Mouse (Mus musculus): Measurements from ENCODE around the gene Cybrd1. TPM values are rescaled to one million over a fixed set of nuclear protein-coding genes. Genes with fewer than 3 reads are reported as not detected.

Cybrd1 gene
- polyA plus RNA-seq, 1 experiment = 3.1 TPM

GRCm38 (mm10) chr2:71105469-71106215, 12.1 kb upstream of the Cybrd1 start:
- H3K27me3 ChIP-seq (ENCODE audit: control insufficient read depth, insufficient read depth, low read length) = no peaks in the 10 kb centered on the region
- no peaks in the 10 kb centered on the region for H3K36me3 ChIP-seq (ENCODE audit: control insufficient read depth, insufficient read depth, low read length)
- DNase-seq = no peak
- TF ChIP-seq POLR2A (IDR thresholded peaks at IDR 0.05; ENCODE audit: control insufficient read depth, extremely low read depth, insufficient read depth, low read length, poor library complexity) (no peak), CTCF (IDR thresholded peaks at IDR 0.05; ENCODE audit: borderline replicate concordance, control insufficient read depth, extremely low read depth, insufficient read depth, low read length, poor library complexity) (no peak)
- H3K4me1 ChIP-seq (replicated peaks; ENCODE audit: control insufficient read depth, insufficient read depth, low read length) = peaks cover 5% of the 10 kb centered on the region
- no peak overlapping the region for H3K27ac ChIP-seq (ENCODE audit: control insufficient read depth, insufficient read depth, low read length)
- WGBS = 90% methylated on average over 14 of the region's 14 CpGs
- no peak overlapping the region for H3K4me3 ChIP-seq (ENCODE audit: control insufficient read depth, insufficient read depth, low read length)

GRCm38 (mm10) chr2:71107225-71107624, 10.5 kb upstream of the Cybrd1 start:
- H3K27ac ChIP-seq (ENCODE audit: control insufficient read depth, insufficient read depth, low read length) = no peak overlapping the region
- 93% methylated on average over 2 of the region's 2 CpGs for WGBS
- H3K36me3 ChIP-seq (ENCODE audit: control insufficient read depth, insufficient read depth, low read length) = no peaks in the 10 kb centered on the region
- TF ChIP-seq POLR2A (IDR thresholded peaks at IDR 0.05; ENCODE audit: control insufficient read depth, extremely low read depth, insufficient read depth, low read length, poor library complexity) (no peak), CTCF (IDR thresholded peaks at IDR 0.05; ENCODE audit: borderline replicate concordance, control insufficient read depth, extremely low read depth, insufficient read depth, low read length, poor library complexity) (no peak)
- H3K27me3 ChIP-seq (ENCODE audit: control insufficient read depth, insufficient read depth, low read length) = no peaks in the 10 kb centered on the region
- peaks cover 5% of the 10 kb centered on the region for H3K4me1 ChIP-seq (replicated peaks; ENCODE audit: control insufficient read depth, insufficient read depth, low read length)
- no peak for DNase-seq
- no peak overlapping the region for H3K4me3 ChIP-seq (ENCODE audit: control insufficient read depth, insufficient read depth, low read length)

- DNase-seq = no peak
- Histone ChIP-seq H3K4me3 (ENCODE audit: control insufficient read depth, insufficient read depth, low read length) (no peak overlapping the region), H3K27me3 (ENCODE audit: control insufficient read depth, insufficient read depth, low read length) (no peaks in the 10 kb centered on the region), H3K4me1 (replicated peaks; ENCODE audit: control insufficient read depth, insufficient read depth, low read length) (no peaks in the 10 kb centered on the region), H3K36me3 (ENCODE audit: control insufficient read depth, insufficient read depth, low read length) (no peaks in the 10 kb centered on the region), H3K27ac (ENCODE audit: control insufficient read depth, insufficient read depth, low read length) (no peak overlapping the region)
- 94% methylated on average over 3 of the region's 3 CpGs for WGBS
- TF ChIP-seq CTCF (IDR thresholded peaks at IDR 0.05; ENCODE audit: borderline replicate concordance, control insufficient read depth, extremely low read depth, insufficient read depth, low read length, poor library complexity) = no peak
- no peak for TF ChIP-seq POLR2A (IDR thresholded peaks at IDR 0.05; ENCODE audit: control insufficient read depth, extremely low read depth, insufficient read depth, low read length, poor library complexity)
Observed at GRCm38 (mm10) chr2:71108541-71108940, 9.2 kb upstream of the Cybrd1 start.

- WGBS = 92% methylated on average over 6 of the region's 6 CpGs
- no peak for TF ChIP-seq POLR2A (IDR thresholded peaks at IDR 0.05; ENCODE audit: control insufficient read depth, extremely low read depth, insufficient read depth, low read length, poor library complexity)
- no peak for TF ChIP-seq CTCF (IDR thresholded peaks at IDR 0.05; ENCODE audit: borderline replicate concordance, control insufficient read depth, extremely low read depth, insufficient read depth, low read length, poor library complexity)
- H3K4me1 ChIP-seq (replicated peaks; ENCODE audit: control insufficient read depth, insufficient read depth, low read length) = peaks cover 12% of the 10 kb centered on the region
Observed at GRCm38 (mm10) chr2:71113489-71114171, 4.1 kb upstream of the Cybrd1 start.

GRCm38 (mm10) chr2:71116151-71116550, 1.6 kb upstream of the Cybrd1 start:
- TF ChIP-seq POLR2A (IDR thresholded peaks at IDR 0.05; ENCODE audit: control insufficient read depth, extremely low read depth, insufficient read depth, low read length, poor library complexity) (no peak), CTCF (IDR thresholded peaks at IDR 0.05; ENCODE audit: borderline replicate concordance, control insufficient read depth, extremely low read depth, insufficient read depth, low read length, poor library complexity) (no peak)
- no peaks in the 10 kb centered on the region for H3K36me3 ChIP-seq (ENCODE audit: control insufficient read depth, insufficient read depth, low read length)
- peak; percentile 23 for DNase-seq
- 98% methylated on average over 4 of the region's 4 CpGs for WGBS
- H3K4me3 ChIP-seq (ENCODE audit: control insufficient read depth, insufficient read depth, low read length) = no peak overlapping the region
- H3K4me1 ChIP-seq (replicated peaks; ENCODE audit: control insufficient read depth, insufficient read depth, low read length) = peaks cover 13% of the 10 kb centered on the region
- no peaks in the 10 kb centered on the region; the same call in 1 of the 2 replicates for H3K27me3 ChIP-seq (ENCODE audit: control insufficient read depth, insufficient read depth, low read length)
- no peak overlapping the region for H3K27ac ChIP-seq (ENCODE audit: control insufficient read depth, insufficient read depth, low read length)

More at GRCm38 (mm10) chr2:71113489-71114171, 4.1 kb upstream of the Cybrd1 start:
- H3K36me3 ChIP-seq (ENCODE audit: control insufficient read depth, insufficient read depth, low read length) = no peaks in the 10 kb centered on the region
- no peak for DNase-seq
- no peak overlapping the region for H3K4me3 ChIP-seq (ENCODE audit: control insufficient read depth, insufficient read depth, low read length)
- no peak overlapping the region for H3K27ac ChIP-seq (ENCODE audit: control insufficient read depth, insufficient read depth, low read length)
- H3K27me3 ChIP-seq (ENCODE audit: control insufficient read depth, insufficient read depth, low read length) = no peaks in the 10 kb centered on the region; the same call in 1 of the 2 replicates

GRCm38 (mm10) chr2:71120844-71121243, 3.1 kb downstream of the Cybrd1 start:
- Histone ChIP-seq H3K4me1 (replicated peaks; ENCODE audit: control insufficient read depth, insufficient read depth, low read length) (peaks cover 16% of the 10 kb centered on the region), H3K27me3 (ENCODE audit: control insufficient read depth, insufficient read depth, low read length) (no peaks in the 10 kb centered on the region; the same call in 1 of the 2 replicates), H3K4me3 (ENCODE audit: control insufficient read depth, insufficient read depth, low read length) (no peak overlapping the region), H3K27ac (ENCODE audit: control insufficient read depth, insufficient read depth, low read length) (no peak overlapping the region), H3K36me3 (ENCODE audit: control insufficient read depth, insufficient read depth, low read length) (no peaks in the 10 kb centered on the region)
- no peak for TF ChIP-seq POLR2A (IDR thresholded peaks at IDR 0.05; ENCODE audit: control insufficient read depth, extremely low read depth, insufficient read depth, low read length, poor library complexity)
- no peak for TF ChIP-seq CTCF (IDR thresholded peaks at IDR 0.05; ENCODE audit: borderline replicate concordance, control insufficient read depth, extremely low read depth, insufficient read depth, low read length, poor library complexity)
- DNase-seq = no peak
- 98% methylated on average over 10 of the region's 10 CpGs for WGBS
